Mouse (Mus musculus) natural killer cell, adult 2 months (primary cell): ENCODE measurements at regions not wholly inside any gene's neighbourhood (a gene's known extent, or its start where the extent isn't known, plus 50 kb on each side); places are given as distances from the start of the nearest gene placed in this dataset.
"Not testable (repeated sequence)": the region's sequence is repeated elsewhere in the genome, so short reads cannot be mapped to it uniquely, and the experiment has no call there.

Source experiments
- DNase-seq, 2 experiments: peaks; one replicate each; pipeline ENCODE4 v3.0.0; 2022; ENCODE audit warnings: low spot score in 2 of 2

- no peak for DNase-seq
Measured at GRCm38 (mm10) chr12:114009391-114009790, 465.7 kb downstream of the Adam6a start.

DNA sequence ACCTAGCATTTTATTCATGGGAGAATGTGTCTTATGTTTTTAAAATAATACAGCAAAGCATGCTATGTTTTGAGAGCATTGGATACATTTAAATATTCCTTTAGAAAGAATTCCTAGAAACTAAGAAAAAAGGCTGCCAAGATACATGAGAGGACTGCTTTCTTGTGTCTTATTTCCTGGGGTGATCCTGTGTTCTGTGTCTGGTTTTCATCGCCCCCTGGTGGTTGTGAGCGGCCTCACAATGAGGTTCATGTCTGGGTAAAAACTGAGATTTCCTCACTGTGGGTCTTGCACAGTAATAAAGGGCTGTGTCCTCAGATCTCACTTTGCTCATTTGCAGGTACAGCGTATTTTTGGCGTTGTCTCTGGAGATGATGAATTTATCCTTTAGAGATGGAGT, 469.2 kb downstream of the Adam6a start:
- peak; percentile 58 to 75 for DNase-seq

- not testable (repeated sequence) for DNase-seq
Measured at GRCm38 (mm10) chr12:114037011-114037410, 493.3 kb downstream of the Adam6a start.

DNA sequence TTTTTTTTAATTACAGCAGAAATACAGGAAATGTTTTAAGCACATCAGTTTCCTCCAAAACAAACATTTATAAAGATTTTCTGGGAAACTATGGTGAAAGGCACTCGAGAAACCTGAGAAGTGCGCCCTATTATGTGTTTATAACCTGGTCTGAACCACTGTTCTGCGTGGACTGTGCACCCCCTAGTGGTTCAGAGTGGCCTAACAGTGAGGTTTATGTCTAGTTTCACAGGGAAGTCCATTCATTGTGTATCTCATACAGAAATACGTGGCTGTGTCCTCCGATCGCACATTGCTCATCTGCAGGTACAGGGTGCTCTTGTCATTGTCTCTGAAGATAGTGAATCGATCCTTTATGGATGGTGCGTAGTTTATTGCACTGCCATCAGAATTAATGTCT, 504.3 kb downstream of the Adam6a start:
- DNase-seq, result peak; percentile 19 to 29

- DNase-seq, result no peak
Measured at GRCm38 (mm10) chr12:114053341-114053740, 509.6 kb downstream of the Adam6a start.

- peak; percentile 49 to 58 for DNase-seq
Measured at GRCm38 (mm10) chr12:114059615-114060014, 515.9 kb downstream of the Adam6a start.

- DNase-seq, result no peak
Measured at GRCm38 (mm10) chr12:114067166-114067565, 523.5 kb downstream of the Adam6a start.

- DNase-seq, result peak; percentile 56 to 77
Measured at GRCm38 (mm10) chr12:114108731-114109130, 565.0 kb downstream of the Adam6a start.

DNA sequence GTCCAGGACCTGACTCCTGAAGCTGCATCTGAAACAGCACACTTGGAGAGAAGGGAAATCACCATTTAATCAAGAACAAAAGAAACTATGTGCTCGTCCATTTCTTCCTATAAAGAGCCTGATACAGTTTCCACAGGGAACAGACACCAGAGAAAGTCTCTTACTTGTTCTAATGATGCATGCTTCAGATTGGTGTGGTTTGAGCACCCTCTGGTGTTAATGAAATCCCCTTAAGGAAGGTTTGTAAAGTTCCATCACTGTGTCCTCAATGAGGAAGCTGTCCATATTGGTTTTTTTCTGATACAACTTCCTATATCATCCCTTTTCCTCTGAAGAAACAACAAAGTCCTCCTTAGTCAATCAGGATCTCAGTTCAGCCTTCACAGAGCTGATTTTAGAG, 591.2 kb downstream of the Adam6a start:
- no peak for DNase-seq

GRCm38 (mm10) chr12:114148779-114149178, 605.1 kb downstream of the Adam6a start:
- no peak for DNase-seq

GRCm38 (mm10) chr12:114172305-114172704, 628.6 kb downstream of the Adam6a start:
- DNase-seq, result no peak

GRCm38 (mm10) chr12:114199521-114199920, 655.8 kb downstream of the Adam6a start:
- DNase-seq, result no peak

- DNase-seq, result peak in 1 of 2 experiments; percentile 5
Measured at GRCm38 (mm10) chr12:114222541-114222940, 678.8 kb downstream of the Adam6a start.
